Mouse (Mus musculus) adrenal gland, adult 18-20 months (tissue): ENCODE data around the gene Galnt2. TPM values are rescaled to one million over a fixed set of nuclear protein-coding genes. Genes with fewer than 3 reads are reported as not detected.

Experiments used
- DNase-seq, 2 experiments: peaks; one replicate each; pipeline ENCODE4 v3.0.0; 2021 to 2022; ENCODE audit warnings: low spot score in 2 of 2
- long read RNA-seq, 2 experiments: library from polyadenylated mRNA; stranded (forward); transcript quantifications; one replicate each; pipeline ENCODE4 v2.0.0; 2021
- total RNA-seq, 2 experiments: library from RNA; stranded (reverse); gene quantifications; 1 replicate in 1 of 2; 2 replicates in 1 of 2; pipeline ENCODE4 v1.2.3; 2021

Galnt2 gene
- 10 to 100 TPM; 54.3 to 63.6 TPM for total RNA-seq
- long read RNA-seq, experiment 1, full-length matches to known transcripts, result 56 of 68 reads
- long read RNA-seq, experiment 1, partial matches to known transcripts, result 10 of 68 reads
- long read RNA-seq, experiment 1, other reads (novel, unspliced or antisense), result 2 of 68 reads
- long read RNA-seq, experiment 2, full-length matches to known transcripts, result 90 of 106 reads
- long read RNA-seq, experiment 2, partial matches to known transcripts, result 13 of 106 reads
- long read RNA-seq, experiment 2, other reads (novel, unspliced or antisense), result 3 of 106 reads

GRCm38 (mm10) chr8:124231176-124231484, at the start of gene Galnt2:
Gene Galnt2, plus strand, starts transcription at chr8:124231391.
- DNase-seq, result peak; percentile 90 to 94

- no peak for DNase-seq
Measured at GRCm38 (mm10) chr8:124181751-124182150, 49.4 kb upstream of the Galnt2 start.

- DNase-seq, result peak in 1 of 2 experiments; percentile 51
Measured at GRCm38 (mm10) chr8:124182224-124182623, 49.0 kb upstream of the Galnt2 start.

GRCm38 (mm10) chr8:124184078-124184477, 47.1 kb upstream of the Galnt2 start:
- DNase-seq, result no peak

- no peak for DNase-seq
Measured at GRCm38 (mm10) chr8:124184507-124184906, 46.7 kb upstream of the Galnt2 start.

GRCm38 (mm10) chr8:124185081-124185480, 46.1 kb upstream of the Galnt2 start:
- DNase-seq, result no peak

- no peak for DNase-seq
Measured at GRCm38 (mm10) chr8:124190388-124190787, 40.8 kb upstream of the Galnt2 start.

GRCm38 (mm10) chr8:124192242-124192641, 38.9 kb upstream of the Galnt2 start:
- no peak for DNase-seq

GRCm38 (mm10) chr8:124192976-124193375, 38.2 kb upstream of the Galnt2 start:
- peak; percentile 46 to 56 for DNase-seq

- no peak for DNase-seq
Measured at GRCm38 (mm10) chr8:124193992-124194391, 37.2 kb upstream of the Galnt2 start.

- no peak for DNase-seq
Measured at GRCm38 (mm10) chr8:124196195-124196594, 35.0 kb upstream of the Galnt2 start.

- DNase-seq, result no peak
Measured at GRCm38 (mm10) chr8:124196797-124197196, 34.4 kb upstream of the Galnt2 start.

- DNase-seq, result no peak
Measured at GRCm38 (mm10) chr8:124198230-124198629, 33.0 kb upstream of the Galnt2 start.

GRCm38 (mm10) chr8:124200400-124200799, 30.8 kb upstream of the Galnt2 start:
- DNase-seq, result no peak

- no peak for DNase-seq
Measured at GRCm38 (mm10) chr8:124201706-124202105, 29.5 kb upstream of the Galnt2 start.

- no peak for DNase-seq
Measured at GRCm38 (mm10) chr8:124202895-124203294, 28.3 kb upstream of the Galnt2 start.

- no peak for DNase-seq
Measured at GRCm38 (mm10) chr8:124204001-124204601, 27.1 kb upstream of the Galnt2 start.

GRCm38 (mm10) chr8:124212148-124212547, 19.0 kb upstream of the Galnt2 start:
- no peak for DNase-seq

GRCm38 (mm10) chr8:124216951-124217350, 14.2 kb upstream of the Galnt2 start:
- no peak for DNase-seq

GRCm38 (mm10) chr8:124229883-124230282, 1.3 kb upstream of the Galnt2 start:
- no peak for DNase-seq

GRCm38 (mm10) chr8:124230496-124231175, 555 bp upstream of the Galnt2 start:
- no peak for DNase-seq
